Mouse (Mus musculus) liver, postnatal 0 days (tissue): Measurements from ENCODE around the gene Rtn4rl2. TPM values are rescaled to one million over a fixed set of nuclear protein-coding genes. Genes with fewer than 3 reads are reported as not detected.

ENCODE experiments used
- ATAC-seq: fragments of 200-750 bp; cut with Nextera tagmentation; 2 replicates; pipeline ENCODE4 v1.8.0; 2017; ENCODE audit warnings: mild to moderate bottlenecking, moderate library complexity
- DNase-seq: peaks from one replicate; pipeline ENCODE4 v3.0.0-alpha.2; 2016
- H3K27ac ChIP-seq: fragments of 300-500 bp; sonication (generic); 2 replicates; pipeline ENCODE4 v1.5.1; 2014; ENCODE audit warnings: antibody characterized with exemption, moderate library complexity, mild to moderate bottlenecking, low read depth
- H3K27me3 ChIP-seq: fragments of 300-500 bp; sonication (generic); 2 replicates; pipeline ENCODE4 v1.6.1; 2014; ENCODE audit warnings: low read length, control low read depth, mixed read lengths; ENCODE audit not compliant: insufficient read depth
- H3K36me3 ChIP-seq: fragments of 300-500 bp; sonication (generic); replicated peaks from 2 replicates; pipeline ENCODE4 v1.6.1; 2014; ENCODE audit warnings: mild to moderate bottlenecking, control low read depth, low read length, moderate library complexity, mixed read lengths; ENCODE audit not compliant: insufficient read depth
- H3K4me1 ChIP-seq: fragments of 300-500 bp; sonication (generic); 2 replicates; pipeline ENCODE4 v1.6.1; 2014; ENCODE audit warnings: antibody characterized with exemption, mild to moderate bottlenecking, control low read depth; ENCODE audit not compliant: insufficient read depth
- H3K4me2 ChIP-seq: fragments of 300-500 bp; sonication (generic); 2 replicates; pipeline ENCODE4 v1.6.1; 2014; ENCODE audit warnings: low read depth, mild to moderate bottlenecking, low read length, moderate library complexity, mixed read lengths
- H3K4me3 ChIP-seq: fragments of 300-500 bp; sonication (generic); 2 replicates; pipeline ENCODE4 v1.5.1; 2014; ENCODE audit warnings: low read depth, low read length
- H3K9ac ChIP-seq: fragments of 300-500 bp; sonication (generic); replicated peaks from 2 replicates; pipeline ENCODE4 v1.6.1; 2014; ENCODE audit warnings: mild to moderate bottlenecking, moderate library complexity
- H3K9me3 ChIP-seq: fragments of 300-500 bp; sonication (generic); 2 replicates; pipeline ENCODE4 v1.6.1; 2016; ENCODE audit warnings: mild to moderate bottlenecking, control low read depth, low read length, mixed read lengths
- CTCF ChIP-seq: sonication (generic); IDR thresholded peaks from 2 replicates; pipeline ENCODE4 v1.5.1; 2016; ENCODE audit warnings: antibody characterized with exemption, low read depth
- EP300 ChIP-seq: IDR thresholded peaks from 2 replicates; pipeline ENCODE4 v1.6.1; 2016; ENCODE audit warnings: antibody characterized with exemption, low read depth, mild to moderate bottlenecking
- WGBS: fragments of 180-500 bp; shearing (Covaris S2); extraction: QIAGEN DNeasy Blood & Tissue Kit; methylation state at CpG from one replicate; pipeline ENCODE4 v1.1.7; 2014; ENCODE audit not compliant: insufficient replicate concordance; 5-methylcytosine and 5-hydroxymethylcytosine counted together
- microRNA-seq: library from miRNA; unstranded; fragments of <30 nt; microRNA quantifications from one replicate; pipeline ENCODE4, GENCODE M21; 2016
- polyA plus RNA-seq: library from polyadenylated mRNA; unstranded; fragments of >200 nt; fragmentation: Nextera tagmentation; extraction: Ambion mirVana; gene quantifications from 2 replicates; pipeline ENCODE4 v1.2.1, GENCODE M21; 2015

Gene Rtn4rl2
- polyA plus RNA-seq, 1 experiment from 2014 or later: 0.31 TPM

DNA sequence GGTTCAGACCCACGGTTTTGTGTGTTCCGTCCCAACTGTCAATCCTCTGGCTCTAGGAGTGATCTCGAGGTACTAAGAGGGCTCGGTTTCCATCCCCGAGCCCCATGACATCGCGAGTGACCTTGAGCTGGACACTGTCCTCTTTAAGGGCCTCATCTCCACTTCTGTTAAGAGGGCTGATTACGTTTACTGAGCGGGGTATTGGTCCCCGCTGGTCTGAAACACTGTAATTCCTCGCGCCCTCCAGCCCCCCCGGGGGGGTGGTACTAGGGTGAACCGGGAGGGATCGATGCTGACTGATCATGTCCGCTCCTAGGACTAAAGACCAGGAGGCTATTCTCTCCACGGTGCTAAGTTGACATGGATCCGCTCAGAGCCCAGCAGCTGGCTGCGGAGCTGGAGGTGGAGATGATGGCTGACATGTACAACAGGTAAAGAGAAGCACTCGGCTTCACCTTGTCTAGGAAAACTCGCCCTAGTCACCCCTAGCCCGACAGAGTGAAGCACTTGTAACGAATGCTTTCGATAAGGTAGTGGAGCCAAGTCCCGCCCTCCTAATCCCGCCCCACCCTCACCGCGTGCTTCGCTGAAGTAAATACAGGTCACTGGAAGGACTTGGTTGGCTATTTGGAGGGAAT lies 59.1 kb downstream of the Rtn4rl2 start:
- no peaks in the 10 kb centered on the region for H3K9me3 ChIP-seq
- H3K9ac ChIP-seq: peak overlapping the region; percentile 81
- no peak for TF ChIP-seq EP300
- no peak for TF ChIP-seq CTCF
- H3K27me3 ChIP-seq: peaks cover under 1% of the 10 kb centered on the region; the same call in 1 of the 2 replicates
- DNase-seq (peak; percentile 88), ATAC-seq (peak; percentile 69)
- H3K4me2 ChIP-seq: peak overlapping the region; percentile 93
- peak overlapping the region; percentile 96 for H3K27ac ChIP-seq
- H3K36me3 ChIP-seq: peaks cover 14% of the 10 kb centered on the region
- WGBS: under 1% methylated on average over 29 of the region's 29 CpGs
- peak overlapping the region; percentile 83 for H3K4me3 ChIP-seq
- peaks cover 16% of the 10 kb centered on the region for H3K4me1 ChIP-seq

- Histone ChIP-seq H3K36me3 (peaks cover 14% of the 10 kb centered on the region), H3K4me2 (peak within 1 kb of the TSS; percentile 93), H3K9me3 (no peaks in the 10 kb centered on the region), H3K27ac (peak within 1 kb of the TSS; percentile 96), H3K9ac (peak within 1 kb of the TSS; percentile 81), H3K4me1 (peaks cover 15% of the 10 kb centered on the region), H3K4me3 (peak within 1 kb of the TSS; percentile 83), H3K27me3 (peaks cover 8% of the 10 kb centered on the region; the same call in 1 of the 2 replicates)
- TF ChIP-seq EP300: peak; percentile 79
- no peak for TF ChIP-seq CTCF
- WGBS: 0% methylated on average over 34 of the region's 34 CpGs
- DNase-seq (peak; percentile 86), ATAC-seq (peak; percentile 82)
Observed at GRCm38 (mm10) chr2:84826488-84827282, 59.8 kb downstream of the Rtn4rl2 start, which contains the start of gene Timm10. Gene Timm10 (plus strand): TSS chr2:84826997.

DNA sequence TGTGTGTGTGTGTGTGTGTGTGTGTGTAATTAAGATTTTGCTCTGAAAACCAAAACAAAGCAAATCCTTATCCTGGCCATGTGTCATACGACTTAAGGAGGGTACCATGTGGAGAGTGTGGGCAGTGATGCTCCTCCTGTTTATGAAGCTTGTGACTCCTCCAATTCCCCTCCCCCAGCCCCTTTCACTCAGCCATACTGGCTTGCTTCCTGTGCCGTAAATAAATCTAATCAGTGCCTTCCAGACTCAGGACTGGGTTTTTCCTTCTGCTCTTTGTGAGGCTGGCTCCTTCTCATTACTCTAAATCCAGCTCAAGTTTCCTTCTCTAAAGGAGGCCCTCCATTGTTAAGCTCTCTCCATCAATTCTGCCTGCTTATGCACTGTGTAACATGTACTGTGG lies 63.3 kb downstream of the Rtn4rl2 start:
- H3K4me1 ChIP-seq: peaks cover 13% of the 10 kb centered on the region
- no peak overlapping the region for H3K9ac ChIP-seq
- no peak overlapping the region for H3K27ac ChIP-seq
- TF ChIP-seq EP300 (no peak; the same call in 1 of the 2 replicates), CTCF (no peak)
- no peak overlapping the region for H3K4me3 ChIP-seq
- peaks cover 20% of the 10 kb centered on the region; the same call in 1 of the 2 replicates for H3K27me3 ChIP-seq
- H3K9me3 ChIP-seq: no peaks in the 10 kb centered on the region
- no peak for ATAC-seq
- H3K4me2 ChIP-seq: no peak overlapping the region
- DNase-seq: no peak
- H3K36me3 ChIP-seq: no peaks in the 10 kb centered on the region
- WGBS: 26% methylated on average over 2 of the region's 2 CpGs

DNA sequence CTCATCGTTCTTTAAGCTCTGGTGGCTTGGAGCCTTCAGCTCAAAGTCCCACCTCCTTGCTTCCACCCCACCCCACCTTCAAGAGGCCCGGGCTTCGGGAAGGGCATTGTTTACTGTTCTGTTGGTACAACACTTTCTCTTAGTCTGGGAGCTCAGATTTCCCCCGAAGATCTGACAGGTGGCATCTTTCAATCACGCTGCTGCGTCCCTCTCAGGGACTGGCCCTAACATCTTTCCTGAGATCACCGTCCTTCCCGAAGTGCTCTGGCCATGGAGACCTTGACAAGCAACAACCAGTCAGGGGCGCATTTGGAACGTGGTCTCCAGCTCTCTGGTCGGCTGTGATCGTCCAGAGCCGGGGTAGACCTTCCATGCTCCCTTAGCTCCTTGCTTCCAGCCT lies 64.0 kb downstream of the Rtn4rl2 start, which contains the start of gene Smtnl1:
TSS of gene Smtnl1 (minus strand) at position 101 of the 400 bp plus-strand sequence.
- H3K9ac ChIP-seq: no peak within 1 kb of the TSS
- ATAC-seq (no peak), DNase-seq (no peak)
- no peak within 1 kb of the TSS for H3K4me3 ChIP-seq
- peaks cover 20% of the 10 kb centered on the region; the same call in 1 of the 2 replicates for H3K27me3 ChIP-seq
- no peak within 1 kb of the TSS for H3K27ac ChIP-seq
- peaks cover 8% of the 10 kb centered on the region for H3K4me1 ChIP-seq
- TF ChIP-seq EP300 (no peak), CTCF (no peak)
- no peak within 1 kb of the TSS for H3K4me2 ChIP-seq
- H3K9me3 ChIP-seq: no peaks in the 10 kb centered on the region
- 37% methylated on average over 13 of the region's 13 CpGs for WGBS
- no peaks in the 10 kb centered on the region for H3K36me3 ChIP-seq

Small RNAs within 50 kb of the gene (microRNA-seq; reads per million reads assigned to microRNA genes)
- gene Gm24332: not detected

Other genes with a start within 250 kb of the Rtn4rl2 start
- gene Ctnnd1, start 235.9 kb downstream of the Rtn4rl2 start, polyA plus RNA-seq: 9.0 and 9.5 TPM in 2 replicates
- not detected in 2 replicates for gene Btbd18, start 227.6 kb downstream of the Rtn4rl2 start, polyA plus RNA-seq
- 53.6 and 57.6 TPM in 2 replicates for gene Selenoh, start 215.9 kb downstream of the Rtn4rl2 start, polyA plus RNA-seq
- not detected in 2 replicates for gene Gm28635, start 208.7 kb downstream of the Rtn4rl2 start, polyA plus RNA-seq
- gene Med19, start 208.3 kb downstream of the Rtn4rl2 start, polyA plus RNA-seq: 12.7 and 13.2 TPM in 2 replicates
- gene Tmx2, start 207.6 kb downstream of the Rtn4rl2 start, polyA plus RNA-seq: 55.9 and 60.6 TPM in 2 replicates
- gene Zdhhc5, start 171.5 kb downstream of the Rtn4rl2 start, polyA plus RNA-seq: 11.3 and 13.4 TPM in 2 replicates
- 31.7 and 32.1 TPM in 2 replicates for gene Clp1, start 159.4 kb downstream of the Rtn4rl2 start, polyA plus RNA-seq
- 18.4 and 20.9 TPM in 2 replicates for gene Ypel4, start 152.7 kb downstream of the Rtn4rl2 start, polyA plus RNA-seq
- gene Gm19426, start 143.1 kb downstream of the Rtn4rl2 start, polyA plus RNA-seq: 1.2 and 1.3 TPM in 2 replicates
- gene Serping1, start 111.3 kb downstream of the Rtn4rl2 start, polyA plus RNA-seq: 344 and 356 TPM in 2 replicates
- gene Ube2l6, start 87.9 kb downstream of the Rtn4rl2 start, polyA plus RNA-seq: 276 and 305 TPM in 2 replicates
- 0.15 and 0.98 TPM in 2 replicates for gene Smtnl1, start 64.1 kb downstream of the Rtn4rl2 start, polyA plus RNA-seq
- 59.8 and 63.9 TPM in 2 replicates for gene Timm10, start 59.7 kb downstream of the Rtn4rl2 start, polyA plus RNA-seq
- 67.8 and 74.2 TPM in 2 replicates for gene Slc43a1, start 47.9 kb downstream of the Rtn4rl2 start, polyA plus RNA-seq
- gene Slc43a3, start 49.9 kb upstream of the Rtn4rl2 start, polyA plus RNA-seq: 45.5 and 48.5 TPM in 2 replicates
- 22.0 and 26.1 TPM in 2 replicates for gene Prg2, start 93.8 kb upstream of the Rtn4rl2 start, polyA plus RNA-seq
- gene Prg3, start 101.5 kb upstream of the Rtn4rl2 start, polyA plus RNA-seq: 4.0 and 5.1 TPM in 2 replicates
- gene Ssrp1, start 150.5 kb upstream of the Rtn4rl2 start, polyA plus RNA-seq: 69.8 and 80.8 TPM in 2 replicates
- gene P2rx3, start 150.8 kb upstream of the Rtn4rl2 start, polyA plus RNA-seq: 0.56 and 0.57 TPM in 2 replicates
- 6.0 and 6.5 TPM in 2 replicates for gene Tnks1bp1, start 161.3 kb upstream of the Rtn4rl2 start, polyA plus RNA-seq
- 2.3 and 2.5 TPM in 2 replicates for gene Aplnr, start 249.5 kb upstream of the Rtn4rl2 start, polyA plus RNA-seq